Comparison of ENCODE assay signal across 9 mouse cellular contexts in genomic region chrX:8207224-8207623, GRCm38 (mm10). TPM values are rescaled to one million over a fixed set of nuclear protein-coding genes. Genes with fewer than 3 reads are reported as not detected.
DNase-seq lines count a peak whose midpoint lies in the region; ATAC-seq lines count a peak whose summit lies in the region.
"Had no signal": no experiment of that assay in that cellular context is flagged by ENCODE, and none has a peak within 500 bp of the region (broad histone marks: within the 10 kb centered on the region; RNA-seq: fewer than 3 reads in every experiment).

No protein-coding gene starts in this region.

- H3K36me3 ChIP-seq in heart, embryonic 10.5 days = no peaks in the 10 kb centered on the region
- H3K36me3 ChIP-seq in lung, embryonic 15.5 days = no peaks in the 10 kb centered on the region
- peaks cover 5% of the 10 kb centered on the region; the same call in 1 of the 2 replicates for H3K36me3 ChIP-seq in hindbrain, embryonic 15.5 days
- H3K36me3 ChIP-seq in neural tube, embryonic 13.5 days = 0 out of 2 replicates have a peak, but pooled peaks cover 6% of the 10 kb centered on the region

- 0 out of 2 replicates have a peak overlapping the region, but pooled peaks have one; percentile 61 for H3K4me3 ChIP-seq in heart, embryonic 10.5 days
- H3K4me3 ChIP-seq in lung, embryonic 15.5 days = no peak overlapping the region
- no peak overlapping the region; the same call in 1 of the 2 replicates for H3K4me3 ChIP-seq in hindbrain, embryonic 15.5 days
- no peak overlapping the region for H3K4me3 ChIP-seq in neural tube, embryonic 13.5 days

- no peak overlapping the region for H3K9ac ChIP-seq in lung, embryonic 15.5 days
- no peak overlapping the region for H3K9ac ChIP-seq in hindbrain, embryonic 15.5 days
- H3K9ac ChIP-seq in neural tube, embryonic 13.5 days = no peak overlapping the region

- no peaks in the 10 kb centered on the region for H3K27me3 ChIP-seq in heart, embryonic 10.5 days (ENCODE audit: insufficient read depth, poor library complexity, severe bottlenecking)
- no peaks in the 10 kb centered on the region for H3K27me3 ChIP-seq in lung, embryonic 15.5 days
- no peaks in the 10 kb centered on the region for H3K27me3 ChIP-seq in hindbrain, embryonic 15.5 days
- no peaks in the 10 kb centered on the region for H3K27me3 ChIP-seq in neural tube, embryonic 13.5 days

- ATAC-seq in lung, embryonic 15.5 days (ENCODE audit: borderline replicate concordance, extremely low read depth, low FRiP score, low TSS enrichment) = no peak
- no peak for ATAC-seq in hindbrain, embryonic 15.5 days (ENCODE audit: low FRiP score, low read depth)
- no peak for ATAC-seq in neural tube, embryonic 13.5 days (ENCODE audit: low read depth)

- WGBS in heart, embryonic 10.5 days = 17% methylated on average over 4 of the region's 4 CpGs
- 34% methylated on average over 4 of the region's 4 CpGs for WGBS in lung, embryonic 15.5 days
- WGBS in hindbrain, embryonic 15.5 days = 32% methylated on average over 4 of the region's 4 CpGs
- WGBS in neural tube, embryonic 13.5 days = 34% methylated on average over 4 of the region's 4 CpGs

- H3K9me3 ChIP-seq in heart, embryonic 10.5 days = no peaks in the 10 kb centered on the region
- no peaks in the 10 kb centered on the region for H3K9me3 ChIP-seq in lung, embryonic 15.5 days
- no peaks in the 10 kb centered on the region for H3K9me3 ChIP-seq in hindbrain, embryonic 15.5 days
- H3K9me3 ChIP-seq in neural tube, embryonic 13.5 days = no peaks in the 10 kb centered on the region

- H3K27ac ChIP-seq in heart, embryonic 10.5 days = no peak overlapping the region
- H3K27ac ChIP-seq in lung, embryonic 15.5 days = no peak overlapping the region
- H3K27ac ChIP-seq in hindbrain, embryonic 15.5 days (replicated peaks) = no peak overlapping the region
- H3K27ac ChIP-seq in neural tube, embryonic 13.5 days (replicated peaks) = no peak overlapping the region

- intact Hi-C loops in heart, postnatal 14 days (cut with DNase I) = no loop called here

- peak overlapping the region; percentile 68; the same call in 1 of the 2 replicates for H3K4me2 ChIP-seq in lung, embryonic 15.5 days
- peak overlapping the region; percentile 59 for H3K4me2 ChIP-seq in hindbrain, embryonic 15.5 days
- peak overlapping the region; percentile 60 for H3K4me2 ChIP-seq in neural tube, embryonic 13.5 days

- no peaks in the 10 kb centered on the region for H3K4me1 ChIP-seq in heart, embryonic 10.5 days
- peaks cover 4% of the 10 kb centered on the region; the same call in 1 of the 2 replicates for H3K4me1 ChIP-seq in lung, embryonic 15.5 days
- H3K4me1 ChIP-seq in hindbrain, embryonic 15.5 days (replicated peaks) = peaks cover 6% of the 10 kb centered on the region
- peaks cover 5% of the 10 kb centered on the region for H3K4me1 ChIP-seq in neural tube, embryonic 13.5 days (replicated peaks)

- DNase-seq in heart, embryonic 10.5 days (ENCODE audit: low spot score) = no peak
- no peak for DNase-seq in heart, postnatal 14 days
- no peak for DNase-seq in lung, postnatal 14 days
- DNase-seq in layer of hippocampus, adult 9-11 months = no peak
- DNase-seq in kidney, postnatal 14 days = no peak
- DNase-seq: thymus, adult 2 months had no signal

RNA-seq across cellular contexts. Expression of gene Porcn, which starts 0.9 kb away (rescaled TPM):
- 4.6 and 5.5 TPM in 2 replicates for polyA plus RNA-seq in heart, embryonic 10.5 days (2016; fragmentation: Nextera tagmentation; extraction: Ambion mirVana)
- total RNA-seq in heart, postnatal 14 days (2021) = 1 to 10 TPM; 1.8 to 3.7 TPM
- polyA plus RNA-seq in lung, embryonic 15.5 days (2015; fragmentation: Nextera tagmentation; extraction: Ambion mirVana) = 10.2 and 11.6 TPM in 2 replicates
- polyA plus RNA-seq in hindbrain, embryonic 15.5 days (2015; fragmentation: Nextera tagmentation; extraction: Ambion mirVana) = 47.0 and 52.9 TPM in 2 replicates
- polyA plus RNA-seq in neural tube, embryonic 13.5 days (2015; fragmentation: Nextera tagmentation; extraction: Ambion mirVana) = 40.9 and 47.3 TPM in 2 replicates

RNA-seq across cellular contexts. Expression of gene Ebp, which starts 13.9 kb away (rescaled TPM):
- 29.6 and 30.1 TPM in 2 replicates for polyA plus RNA-seq in heart, embryonic 10.5 days (2016; fragmentation: Nextera tagmentation; extraction: Ambion mirVana)
- total RNA-seq in heart, postnatal 14 days (2021) = 10 to 100 TPM; 19.0 to 24.7 TPM
- polyA plus RNA-seq in lung, embryonic 15.5 days (2015; fragmentation: Nextera tagmentation; extraction: Ambion mirVana) = 33.8 and 41.1 TPM in 2 replicates
- 29.9 and 32.9 TPM in 2 replicates for polyA plus RNA-seq in hindbrain, embryonic 15.5 days (2015; fragmentation: Nextera tagmentation; extraction: Ambion mirVana)
- 27.2 and 35.5 TPM in 2 replicates for polyA plus RNA-seq in neural tube, embryonic 13.5 days (2015; fragmentation: Nextera tagmentation; extraction: Ambion mirVana)

RNA-seq across cellular contexts. Expression of gene Tbc1d25, which starts 31.2 kb away (rescaled TPM):
- polyA plus RNA-seq in heart, embryonic 10.5 days (2016; fragmentation: Nextera tagmentation; extraction: Ambion mirVana) = 10.3 and 11.9 TPM in 2 replicates
- total RNA-seq in heart, postnatal 14 days (2021) = 1 to 10 TPM; 4.1 to 4.2 TPM
- 12.8 and 14.8 TPM in 2 replicates for polyA plus RNA-seq in lung, embryonic 15.5 days (2015; fragmentation: Nextera tagmentation; extraction: Ambion mirVana)
- 22.7 and 25.7 TPM in 2 replicates for polyA plus RNA-seq in hindbrain, embryonic 15.5 days (2015; fragmentation: Nextera tagmentation; extraction: Ambion mirVana)
- 20.5 and 21.2 TPM in 2 replicates for polyA plus RNA-seq in neural tube, embryonic 13.5 days (2015; fragmentation: Nextera tagmentation; extraction: Ambion mirVana)

RNA-seq across cellular contexts. Expression of gene Ftsj1, which starts 45.0 kb away (rescaled TPM):
- polyA plus RNA-seq in heart, embryonic 10.5 days (2016; fragmentation: Nextera tagmentation; extraction: Ambion mirVana) = 30.3 and 40.3 TPM in 2 replicates
- 10 to 100 TPM in 1 of 2 experiments, 1 to 10 TPM in 1; 9.8 to 12.7 TPM for total RNA-seq in heart, postnatal 14 days (2021)
- 52.8 and 53.0 TPM in 2 replicates for polyA plus RNA-seq in lung, embryonic 15.5 days (2015; fragmentation: Nextera tagmentation; extraction: Ambion mirVana)
- 48.8 and 51.0 TPM in 2 replicates for polyA plus RNA-seq in hindbrain, embryonic 15.5 days (2015; fragmentation: Nextera tagmentation; extraction: Ambion mirVana)
- polyA plus RNA-seq in neural tube, embryonic 13.5 days (2015; fragmentation: Nextera tagmentation; extraction: Ambion mirVana) = 45.5 and 49.2 TPM in 2 replicates
